Mouse (Mus musculus): ENCODE data around the gene Sept11. TPM values are rescaled to one million over a fixed set of nuclear protein-coding genes. Genes with fewer than 3 reads are reported as not detected.

Gene Sept11
- total and polyA plus RNA-seq, 3 experiments: 34.9 to 245 (median 87.2) TPM

DNA sequence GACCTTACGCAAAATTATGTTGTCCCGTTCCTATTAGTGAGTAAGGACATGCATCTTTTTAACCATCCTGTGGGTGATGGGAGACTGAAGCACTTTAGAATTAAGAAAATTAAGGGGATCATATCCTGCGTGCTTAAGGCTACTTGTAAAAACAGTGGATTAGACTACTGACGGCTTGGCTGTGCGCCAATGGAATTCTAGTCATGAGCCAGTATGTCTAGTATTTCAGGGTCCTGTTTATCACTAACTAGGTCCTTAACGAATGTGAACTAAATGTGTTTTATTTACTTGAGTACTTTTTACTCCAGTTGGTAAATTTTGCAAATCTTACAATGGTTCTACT lies 113.7 kb downstream of the Sept11 start:
- H3K9me3 ChIP-seq (replicated peaks; ENCODE audit: insufficient read depth, low read length): no peaks in the 10 kb centered on the region
- no peaks in the 10 kb centered on the region for H3K27me3 ChIP-seq (ENCODE audit: control insufficient read depth in 1 of 2, insufficient read depth in 2 of 2, low read length in 2 of 2)
- TF ChIP-seq MYC (IDR thresholded peaks at IDR 0.05; ENCODE audit: low read depth, low read length): peak; percentile 46; the same call in 1 of the 2 replicates
- TF ChIP-seq ZC3H11A (IDR thresholded peaks at IDR 0.05; ENCODE audit: low read depth, low read length): no peak
- TF ChIP-seq ZNF384 (IDR thresholded peaks at IDR 0.05; ENCODE audit: low read depth, low read length): 0 out of 2 replicates have a peak, but pooled peaks have one; percentile 36
- TF ChIP-seq CHD1 (IDR thresholded peaks at IDR 0.05; ENCODE audit: low read depth, low read length): peak; percentile 82
- TF ChIP-seq SMC3 (IDR thresholded peaks at IDR 0.05; ENCODE audit: low read depth, low read length): 0 out of 2 replicates have a peak, but pooled peaks have one; percentile 3
- TF ChIP-seq MAX (IDR thresholded peaks at IDR 0.05; ENCODE audit: low read length): peak; percentile 32
- peak overlapping the region; percentile 83 for H3K27ac ChIP-seq (ENCODE audit: control insufficient read depth, low read depth, low read length)
- peaks cover 5 to 23% of the 10 kb centered on the region in 2 experiments; a peak in 3 of 4 replicates for H3K36me3 ChIP-seq (ENCODE audit: control insufficient read depth in 1 of 2, insufficient read depth in 2 of 2, low read length in 2 of 2)
- H3K9ac ChIP-seq (ENCODE audit: control insufficient read depth, low read depth, low read length, poor library complexity, severe bottlenecking): peak overlapping the region; percentile 88
- H3K4me3 ChIP-seq (ENCODE audit: control insufficient read depth in 1 of 2, insufficient read depth in 1 of 2, low read depth in 2 of 2, low read length in 2 of 2): peak overlapping the region; percentile 91 to 93
- peaks cover 0 to 3% of the 10 kb centered on the region in 2 experiments; a peak in 1 of 4 replicates for H3K4me1 ChIP-seq (ENCODE audit: control insufficient read depth in 1 of 2, insufficient read depth in 2 of 2, low read length in 2 of 2)
- DNase-seq (ENCODE audit: low read depth, low spot score): no peak
- peaks cover 21% of the 10 kb centered on the region for H3K79me2 ChIP-seq (ENCODE audit: control insufficient read depth, insufficient read depth, low read length, poor library complexity)

DNA sequence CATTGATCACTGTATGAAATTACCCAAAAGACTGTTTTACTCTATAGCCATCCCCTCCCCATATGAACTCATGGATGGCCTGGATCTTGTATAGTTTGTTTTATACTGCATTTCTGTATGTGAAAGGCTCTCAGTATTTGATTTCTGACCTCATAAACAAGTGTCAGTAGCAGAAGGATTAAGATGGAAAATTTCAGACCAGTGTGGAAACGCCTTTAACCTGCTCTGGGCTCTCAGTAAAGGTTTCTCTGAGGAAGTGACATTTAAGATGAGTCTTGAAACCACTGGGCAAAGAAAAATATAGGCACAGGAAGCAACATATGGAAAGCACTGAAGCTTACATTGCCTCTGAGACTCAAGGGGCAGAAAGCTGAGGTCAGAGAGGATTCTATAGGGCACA lies 114.3 kb downstream of the Sept11 start:
- H3K27ac ChIP-seq (ENCODE audit: control insufficient read depth, low read depth, low read length): peak overlapping the region; percentile 31; the same call in 1 of the 2 replicates

DNA sequence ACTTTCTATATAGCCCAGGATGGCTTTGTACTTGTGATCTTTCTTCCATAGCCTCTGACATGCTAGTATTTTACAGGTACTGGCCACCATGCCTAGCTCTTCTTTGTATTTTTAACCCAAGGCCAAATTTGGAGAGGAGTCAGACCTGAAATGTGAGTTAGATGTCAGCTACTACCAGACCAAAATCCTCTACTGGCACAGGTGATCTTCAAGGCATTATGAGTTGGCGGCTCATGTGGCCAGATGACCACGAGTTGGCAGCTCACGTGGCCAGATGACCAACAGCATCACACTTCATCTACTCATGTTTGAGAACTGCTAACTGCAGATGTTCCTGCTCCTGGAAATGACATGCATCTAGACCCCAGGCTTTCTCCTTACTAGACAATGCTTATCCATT lies 125.1 kb downstream of the Sept11 start:
- Histone ChIP-seq H3K4me1 (ENCODE audit: control insufficient read depth in 1 of 2, insufficient read depth in 2 of 2, low read length in 2 of 2) (no peaks in the 10 kb centered on the region), H3K27me3 (ENCODE audit: control insufficient read depth in 1 of 2, insufficient read depth in 2 of 2, low read length in 2 of 2) (no peaks in the 10 kb centered on the region), H3K27ac (ENCODE audit: control insufficient read depth, low read depth, low read length) (no peak overlapping the region), H3K9me3 (replicated peaks; ENCODE audit: insufficient read depth, low read length) (no peaks in the 10 kb centered on the region), H3K36me3 (ENCODE audit: control insufficient read depth in 1 of 2, insufficient read depth in 2 of 2, low read length in 2 of 2) (no peaks in the 10 kb centered on the region), H3K79me2 (ENCODE audit: control insufficient read depth, insufficient read depth, low read length, poor library complexity) (no peaks in the 10 kb centered on the region), H3K4me3 (ENCODE audit: control insufficient read depth in 1 of 2, insufficient read depth in 1 of 2, low read depth in 2 of 2, low read length in 2 of 2) (no peak overlapping the region), H3K9ac (ENCODE audit: control insufficient read depth, low read depth, low read length, poor library complexity, severe bottlenecking) (no peak overlapping the region)
- TF ChIP-seq USF2 (IDR thresholded peaks at IDR 0.05; ENCODE audit: borderline replicate concordance in 1 of 2, insufficient read depth in 1 of 2, low read depth in 1 of 2, low read length in 2 of 2): no peak
- TF ChIP-seq MXI1 (IDR thresholded peaks at IDR 0.05; ENCODE audit: low read depth, low read length): no peak
- no peak for TF ChIP-seq ZKSCAN1 (IDR thresholded peaks at IDR 0.05; ENCODE audit: low read depth, low read length)
- TF ChIP-seq ELF1 (IDR thresholded peaks at IDR 0.05; ENCODE audit: low read depth, low read length): no peak
- no peak for DNase-seq (ENCODE audit: low read depth, low spot score)

More for the DNA sequence above, 114.3 kb downstream of the Sept11 start:
- DNase-seq (ENCODE audit: low read depth, low spot score): peak; percentile 42
- no peak for TF ChIP-seq GATA1 (IDR thresholded peaks at IDR 0.05; ENCODE audit: low read depth, low read length)
- no peak for TF ChIP-seq NELFE (IDR thresholded peaks at IDR 0.05; ENCODE audit: low read depth, low read length)
- TF ChIP-seq CHD2 (IDR thresholded peaks at IDR 0.05; ENCODE audit: low read length): no peak
- no peak for TF ChIP-seq TBP (IDR thresholded peaks at IDR 0.05; ENCODE audit: low read depth, low read length)
- no peak for TF ChIP-seq KAT2A (conservative IDR thresholded peaks at IDR 0.05; ENCODE audit: low read depth, low read length)
- no peak for TF ChIP-seq MXI1 (IDR thresholded peaks at IDR 0.05; ENCODE audit: low read depth, low read length)
- no peak for TF ChIP-seq USF1 (IDR thresholded peaks at IDR 0.05; ENCODE audit: low read depth, low read length)
- no peak for TF ChIP-seq MEF2A (IDR thresholded peaks at IDR 0.05; ENCODE audit: extremely low read depth, insufficient replicate concordance, low read depth, low read length, poor library complexity, severe bottlenecking)
- no peak for TF ChIP-seq RAD21 (IDR thresholded peaks at IDR 0.05; ENCODE audit: low read depth, low read length)
- TF ChIP-seq SMC3 (IDR thresholded peaks at IDR 0.05; ENCODE audit: low read depth, low read length): no peak
- TF ChIP-seq ZKSCAN1 (IDR thresholded peaks at IDR 0.05; ENCODE audit: low read depth, low read length): no peak
- TF ChIP-seq MYB (IDR thresholded peaks at IDR 0.05; ENCODE audit: low read depth, low read length): no peak
- no peak for TF ChIP-seq ZMIZ1 (IDR thresholded peaks at IDR 0.05; ENCODE audit: low read depth, low read length)
- TF ChIP-seq ZNF384 (IDR thresholded peaks at IDR 0.05; ENCODE audit: low read depth, low read length): no peak
- no peaks in the 10 kb centered on the region for H3K27me3 ChIP-seq (ENCODE audit: control insufficient read depth in 1 of 2, insufficient read depth in 2 of 2, low read length in 2 of 2)
- peaks cover 5 to 23% of the 10 kb centered on the region in 2 experiments; a peak in 3 of 4 replicates for H3K36me3 ChIP-seq (ENCODE audit: control insufficient read depth in 1 of 2, insufficient read depth in 2 of 2, low read length in 2 of 2)
- H3K4me3 ChIP-seq (ENCODE audit: control insufficient read depth in 1 of 2, insufficient read depth in 1 of 2, low read depth in 2 of 2, low read length in 2 of 2): peak overlapping the region; percentile 12 to 91; a peak in 2 of 4 replicates
- H3K9me3 ChIP-seq (replicated peaks; ENCODE audit: insufficient read depth, low read length): no peaks in the 10 kb centered on the region
- H3K4me1 ChIP-seq (ENCODE audit: control insufficient read depth in 1 of 2, insufficient read depth in 2 of 2, low read length in 2 of 2): peaks cover 0 to 3% of the 10 kb centered on the region in 2 experiments; a peak in 1 of 4 replicates
- peak overlapping the region; percentile 88 for H3K9ac ChIP-seq (ENCODE audit: control insufficient read depth, low read depth, low read length, poor library complexity, severe bottlenecking)
- peaks cover 21% of the 10 kb centered on the region for H3K79me2 ChIP-seq (ENCODE audit: control insufficient read depth, insufficient read depth, low read length, poor library complexity)

Measured in MEL (cell line).